Comparison of ENCODE assay signal across 21 mouse cellular contexts in the genomic region with DNA sequence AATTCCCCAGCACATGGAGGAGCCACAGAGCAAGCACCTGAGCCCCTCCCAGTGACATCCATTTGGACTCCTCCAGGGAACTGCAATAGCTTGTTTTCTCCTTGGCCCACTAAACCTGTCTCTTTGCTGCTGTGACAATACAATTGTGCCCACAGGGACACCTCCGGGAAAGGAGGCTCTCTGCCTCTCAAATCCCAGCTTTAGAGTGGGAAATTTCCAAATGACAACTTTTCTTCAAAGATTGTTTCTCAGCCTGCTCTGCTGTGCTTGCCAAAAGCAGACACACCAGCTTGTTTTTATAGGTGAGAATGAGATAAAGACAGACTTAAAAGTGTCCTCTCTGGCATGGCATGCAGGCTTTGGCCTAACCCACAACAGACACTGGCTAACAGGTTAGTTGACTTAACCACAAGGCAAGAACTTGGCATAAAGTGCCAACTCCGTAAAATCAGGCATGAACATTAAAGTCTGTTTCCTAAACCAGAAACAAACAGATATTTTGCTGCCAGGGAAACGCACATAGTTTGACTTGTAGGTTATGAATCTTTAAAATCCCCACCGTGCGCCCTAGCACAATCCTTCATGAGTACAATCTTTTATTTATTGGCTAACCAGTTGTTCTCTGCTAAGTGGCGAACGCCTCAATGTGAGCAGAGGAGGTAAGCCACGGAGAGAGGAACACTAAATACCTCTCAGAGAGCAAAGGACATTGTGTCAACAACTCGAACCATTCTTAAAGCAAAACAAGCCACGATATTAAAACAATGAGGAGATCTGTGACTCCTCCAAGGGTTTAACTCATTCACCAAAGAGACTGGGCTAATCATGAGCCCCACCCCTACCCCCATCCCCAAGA.
DNase-seq lines count a peak whose midpoint lies in the region; ATAC-seq and TF ChIP-seq lines count a peak whose summit lies in the region.
"Had no signal": no experiment of that assay in that cellular context is flagged by ENCODE, and none has a peak within 500 bp of the region (broad histone marks: within the 10 kb centered on the region; RNA-seq: fewer than 3 reads in every experiment).

No protein-coding gene starts in this region.

- no peaks in the 10 kb centered on the region for H3K36me3 ChIP-seq in embryonic facial prominence, embryonic 14.5 days (ENCODE audit: control insufficient read depth, insufficient read depth, low read length)
- H3K36me3 ChIP-seq in embryonic facial prominence, embryonic 10.5 days (replicated peaks), result peaks cover 3% of the 10 kb centered on the region; the same call in 1 of the 2 replicates
- no peaks in the 10 kb centered on the region; the same call in 1 of the 2 replicates for H3K36me3 ChIP-seq in limb, embryonic 14.5 days (ENCODE audit: control insufficient read depth, insufficient read depth, low read length)
- H3K36me3 ChIP-seq in limb, embryonic 10.5 days, result no peaks in the 10 kb centered on the region
- H3K36me3 ChIP-seq: forebrain, embryonic 10.5 days; limb, embryonic 15.5 days; neural tube, embryonic 12.5 days had no signal

- no peak overlapping the region for H3K9ac ChIP-seq in embryonic facial prominence, embryonic 14.5 days (ENCODE audit: low read depth, low read length)
- no peak overlapping the region for H3K9ac ChIP-seq in limb, embryonic 14.5 days (ENCODE audit: low read depth, low read length, severe bottlenecking)
- H3K9ac ChIP-seq: limb, embryonic 15.5 days; neural tube, embryonic 12.5 days had no signal

- no peaks in the 10 kb centered on the region for H3K9me3 ChIP-seq in embryonic facial prominence, embryonic 14.5 days (ENCODE audit: control insufficient read depth, low read length)
- no peaks in the 10 kb centered on the region for H3K9me3 ChIP-seq in embryonic facial prominence, embryonic 10.5 days
- no peaks in the 10 kb centered on the region for H3K9me3 ChIP-seq in limb, embryonic 14.5 days (ENCODE audit: control insufficient read depth, low read length)
- H3K9me3 ChIP-seq in limb, embryonic 10.5 days (replicated peaks), result no peaks in the 10 kb centered on the region
- H3K9me3 ChIP-seq: forebrain, embryonic 10.5 days; heart, embryonic 10.5 days; limb, embryonic 15.5 days; neural tube, embryonic 12.5 days had no signal

- WGBS in embryonic facial prominence, embryonic 14.5 days, result 54% methylated on average over 10 of the region's 10 CpGs
- 74% methylated on average over 10 of the region's 10 CpGs for WGBS in embryonic facial prominence, embryonic 10.5 days
- WGBS in limb, embryonic 14.5 days, result 63% methylated on average over 10 of the region's 10 CpGs
- WGBS in limb, embryonic 10.5 days, result 84% methylated on average over 10 of the region's 10 CpGs

- H3K27me3 ChIP-seq in embryonic facial prominence, embryonic 14.5 days (replicated peaks; ENCODE audit: control insufficient read depth, insufficient read depth, low read length), result no peaks in the 10 kb centered on the region
- no peaks in the 10 kb centered on the region; the same call in 1 of the 2 replicates for H3K27me3 ChIP-seq in embryonic facial prominence, embryonic 10.5 days (replicated peaks; ENCODE audit: low read depth, poor library complexity, severe bottlenecking)
- H3K27me3 ChIP-seq in limb, embryonic 14.5 days (ENCODE audit: control insufficient read depth, insufficient read depth, low read length), result no peaks in the 10 kb centered on the region
- no peaks in the 10 kb centered on the region for H3K27me3 ChIP-seq in limb, embryonic 10.5 days (ENCODE audit: low read depth, poor library complexity, severe bottlenecking)
- H3K27me3 ChIP-seq: CH12.LX; limb, embryonic 15.5 days; neural tube, embryonic 12.5 days had no signal

- no peak overlapping the region; the same call in 1 of the 2 replicates for H3K27ac ChIP-seq in embryonic facial prominence, embryonic 14.5 days (replicated peaks; ENCODE audit: low read depth, low read length)
- no peak overlapping the region; the same call in 1 of the 2 replicates for H3K27ac ChIP-seq in embryonic facial prominence, embryonic 10.5 days (replicated peaks)
- H3K27ac ChIP-seq in limb, embryonic 14.5 days (replicated peaks; ENCODE audit: low read depth, low read length), result peak overlapping the region; percentile 13; the same call in 1 of the 2 replicates
- H3K27ac ChIP-seq in limb, embryonic 10.5 days, result no peak overlapping the region
- H3K27ac ChIP-seq: forebrain, embryonic 10.5 days; heart, embryonic 10.5 days; limb, embryonic 15.5 days; neural tube, embryonic 12.5 days had no signal

- no peak for TF ChIP-seq POLR2A in limb, embryonic 14.5 days (IDR thresholded peaks at IDR 0.05; ENCODE audit: borderline replicate concordance, extremely low read depth, insufficient read depth, insufficient read length)

- H3K4me2 ChIP-seq in embryonic facial prominence, embryonic 14.5 days (ENCODE audit: low read depth, low read length), result no peak overlapping the region
- no peak overlapping the region for H3K4me2 ChIP-seq in limb, embryonic 14.5 days (replicated peaks; ENCODE audit: low read depth, low read length, severe bottlenecking)
- H3K4me2 ChIP-seq: limb, embryonic 15.5 days; neural tube, embryonic 12.5 days had no signal

- peak; percentile 37; the same call in 1 of the 2 replicates for ATAC-seq in embryonic facial prominence, embryonic 14.5 days (ENCODE audit: low read depth)
- no peak for ATAC-seq in limb, embryonic 14.5 days (ENCODE audit: low FRiP score, low read depth)
- ATAC-seq: activated CD4-positive, CD25-positive, alpha-beta regulatory T cell, adult 4 months; hindbrain, embryonic 16.5 days had no signal

- DNase-seq in embryonic facial prominence, embryonic 14.5 days (ENCODE audit: low spot score), result no peak
- DNase-seq in embryonic facial prominence, embryonic 10.5 days (ENCODE audit: low spot score), result no peak
- no peak for DNase-seq in limb, embryonic 14.5 days (ENCODE audit: low spot score)
- no peak for DNase-seq in limb, embryonic 10.5 days (ENCODE audit: low spot score)
- peak; percentile 44 for DNase-seq in brain, adult 2 months (ENCODE audit: low read depth, low spot score)
- peak; percentile 74 for DNase-seq in lung, postnatal 36 days
- DNase-seq in cerebellum, adult 8-10 months, result no peak
- no peak for DNase-seq in heart, adult 11 months
- DNase-seq: adrenal gland, postnatal 36 days; cerebellum, postnatal 25 days; heart, postnatal 36 days; kidney, postnatal 25 days; layer of hippocampus, adult 9-11 months; thymus, adult 2 months had no signal

- no peak overlapping the region for H3K4me3 ChIP-seq in embryonic facial prominence, embryonic 14.5 days (ENCODE audit: low read depth, low read length)
- H3K4me3 ChIP-seq in embryonic facial prominence, embryonic 10.5 days, result no peak overlapping the region
- no peak overlapping the region for H3K4me3 ChIP-seq in limb, embryonic 14.5 days (replicated peaks; ENCODE audit: low read length)
- H3K4me3 ChIP-seq in limb, embryonic 10.5 days, result no peak overlapping the region
- H3K4me3 ChIP-seq: forebrain, embryonic 10.5 days; heart, embryonic 10.5 days; limb, embryonic 15.5 days; neural tube, embryonic 12.5 days had no signal

- H3K4me1 ChIP-seq in embryonic facial prominence, embryonic 14.5 days (ENCODE audit: control insufficient read depth, insufficient read depth, low read length), result peaks cover 12% of the 10 kb centered on the region
- peaks cover 29% of the 10 kb centered on the region for H3K4me1 ChIP-seq in embryonic facial prominence, embryonic 10.5 days
- peaks cover 16% of the 10 kb centered on the region for H3K4me1 ChIP-seq in limb, embryonic 14.5 days (ENCODE audit: control insufficient read depth, insufficient read depth, low read length)
- H3K4me1 ChIP-seq in limb, embryonic 10.5 days, result peaks cover 4% of the 10 kb centered on the region; the same call in 1 of the 2 replicates

Comparison
In these comparisons a context has a peak if more than half of its experiments do, and no peak if none do; other contexts are left out.
1. DNase-seq: peak in brain, adult 2 months (single experiment) and lung, postnatal 36 days (single experiment); none in embryonic facial prominence, embryonic 14.5 days (single experiment), embryonic facial prominence, embryonic 10.5 days (single experiment), limb, embryonic 14.5 days (single experiment), limb, embryonic 10.5 days (single experiment), cerebellum, adult 8-10 months (single experiment) and heart, adult 11 months (single experiment).